Mouse (Mus musculus): Measurements from ENCODE around the gene Myo1e.

DNA sequence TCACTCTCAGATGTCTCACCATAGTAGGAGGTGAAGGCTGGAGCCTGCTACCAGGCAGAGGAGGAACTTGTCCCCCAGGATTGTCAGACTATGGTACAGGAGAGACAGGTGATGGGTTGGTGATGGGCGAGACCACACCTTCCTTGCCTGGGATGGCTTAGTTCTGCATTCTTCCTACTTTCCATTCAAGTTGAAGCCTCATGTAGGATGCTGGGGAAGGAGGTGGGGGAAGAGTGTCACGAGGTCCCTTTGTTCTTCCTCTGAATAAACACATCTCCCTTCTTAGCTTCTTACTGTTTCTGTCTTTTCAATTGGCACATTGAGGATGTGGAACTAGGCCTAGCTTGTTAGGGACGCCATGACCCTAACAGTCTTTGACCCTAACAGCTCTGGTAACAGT, 30.9 kb upstream of the Myo1e start:
- TF ChIP-seq CTCF (IDR thresholded peaks at IDR 0.05; ENCODE audit: low read depth, low read length) (no peak), POLR2A (IDR thresholded peaks at IDR 0.05; ENCODE audit: extremely low read depth, insufficient read depth, low read length) (no peak)
